Mouse (Mus musculus): ENCODE measurements around the gene Rpa1. TPM values are rescaled to one million over a fixed set of nuclear protein-coding genes. Genes with fewer than 3 reads are reported as not detected.

The Rpa1 gene
- polyA plus RNA-seq, 1 experiment from 2014 or later: 34.4 TPM

DNA sequence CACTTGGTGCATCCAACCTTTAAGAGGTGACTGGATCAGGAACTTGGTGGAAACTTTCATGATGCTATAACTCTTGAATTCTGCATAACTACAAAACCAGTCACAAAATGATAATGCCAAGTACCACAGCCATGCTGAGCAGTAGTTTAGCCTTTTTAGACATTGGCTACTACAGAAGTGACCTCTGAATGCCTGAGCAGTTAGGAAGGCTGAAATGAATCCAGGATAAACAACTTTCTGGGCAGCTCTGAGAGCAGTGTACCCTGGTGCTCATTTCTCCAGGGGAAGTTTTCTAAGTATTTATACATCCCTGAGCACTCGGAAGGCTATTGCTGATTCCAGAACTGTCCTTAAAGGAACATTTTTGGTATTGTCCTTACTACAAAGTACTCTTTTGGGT lies 7.4 kb upstream of the Rpa1 start:
- Histone ChIP-seq H3K9ac (ENCODE audit: low read depth, low read length) (no peak overlapping the region), H3K27ac (ENCODE audit: low read depth, low read length) (no peak overlapping the region), H3K9me3 (ENCODE audit: control insufficient read depth) (no peaks in the 10 kb centered on the region), H3K4me3 (ENCODE audit: low read depth, low read length) (no peak overlapping the region), H3K27me3 (replicated peaks; ENCODE audit: control insufficient read depth, insufficient read depth, low read length) (no peaks in the 10 kb centered on the region), H3K4me2 (replicated peaks; ENCODE audit: low read depth) (no peak overlapping the region), H3K36me3 (ENCODE audit: control insufficient read depth, insufficient read depth) (no peaks in the 10 kb centered on the region), H3K4me1 (replicated peaks; ENCODE audit: control insufficient read depth, insufficient read depth, low read length) (no peaks in the 10 kb centered on the region)
- no peak for TF ChIP-seq CTCF (IDR thresholded peaks at IDR 0.05; ENCODE audit: low read depth)
- no peak for ATAC-seq
- WGBS: 74% methylated on average over 1 of the region's 1 CpGs

DNA sequence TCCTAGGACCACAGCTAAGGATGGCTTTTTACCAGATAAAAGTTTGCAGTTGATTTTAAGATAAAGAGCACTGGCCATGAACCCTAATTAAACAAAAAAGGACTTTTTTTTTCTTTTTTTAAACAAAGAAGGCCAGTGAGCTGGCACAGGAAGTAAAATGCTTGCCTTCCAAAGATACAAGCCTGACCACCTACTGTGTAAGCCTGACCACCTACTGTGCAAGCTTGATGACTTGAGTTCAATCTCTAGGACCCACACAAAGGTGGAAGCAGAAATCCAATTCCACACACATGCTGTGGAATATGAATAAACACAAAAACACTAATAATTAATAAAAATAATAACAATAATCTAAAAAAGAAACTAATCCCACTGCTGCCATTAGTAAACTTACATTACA lies 3.1 kb upstream of the Rpa1 start:
- no peak for ATAC-seq
- Histone ChIP-seq H3K4me2 (replicated peaks; ENCODE audit: low read depth) (no peak overlapping the region), H3K27me3 (replicated peaks; ENCODE audit: control insufficient read depth, insufficient read depth, low read length) (no peaks in the 10 kb centered on the region), H3K27ac (ENCODE audit: low read depth, low read length) (no peak overlapping the region), H3K4me3 (ENCODE audit: low read depth, low read length) (no peak overlapping the region), H3K36me3 (ENCODE audit: control insufficient read depth, insufficient read depth) (no peaks in the 10 kb centered on the region), H3K9me3 (ENCODE audit: control insufficient read depth) (no peaks in the 10 kb centered on the region), H3K4me1 (replicated peaks; ENCODE audit: control insufficient read depth, insufficient read depth, low read length) (no peaks in the 10 kb centered on the region), H3K9ac (ENCODE audit: low read depth, low read length) (no peak overlapping the region)
- TF ChIP-seq CTCF (IDR thresholded peaks at IDR 0.05; ENCODE audit: low read depth): no peak

DNA sequence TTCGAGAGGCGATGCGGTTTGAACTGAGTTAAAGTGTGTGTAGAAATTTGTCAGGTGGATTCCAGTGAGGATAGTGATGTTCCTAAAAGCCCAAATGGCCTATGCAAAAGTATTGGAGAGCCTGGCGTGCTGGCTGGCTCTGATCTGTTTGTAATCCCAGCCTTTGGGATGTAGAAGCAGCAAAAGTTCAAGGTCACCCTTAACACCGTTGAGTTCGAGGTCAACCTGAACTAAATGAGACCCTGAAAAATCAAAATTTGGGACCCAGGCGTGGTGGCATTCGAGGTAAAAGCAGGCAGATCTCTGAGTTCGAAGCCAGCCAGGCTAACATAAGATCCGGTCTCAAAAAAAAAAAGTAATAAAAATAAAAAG lies 752 bp upstream of the Rpa1 start:
- Histone ChIP-seq H3K4me1 (replicated peaks; ENCODE audit: control insufficient read depth, insufficient read depth, low read length) (no peaks in the 10 kb centered on the region), H3K27ac (ENCODE audit: low read depth, low read length) (peak overlapping the region; percentile 46; the same call in 1 of the 2 replicates), H3K4me2 (replicated peaks; ENCODE audit: low read depth) (peak overlapping the region; percentile 89), H3K27me3 (replicated peaks; ENCODE audit: control insufficient read depth, insufficient read depth, low read length) (no peaks in the 10 kb centered on the region), H3K36me3 (ENCODE audit: control insufficient read depth, insufficient read depth) (no peaks in the 10 kb centered on the region), H3K4me3 (ENCODE audit: low read depth, low read length) (peak overlapping the region; percentile 76), H3K9me3 (ENCODE audit: control insufficient read depth) (no peaks in the 10 kb centered on the region), H3K9ac (ENCODE audit: low read depth, low read length) (peak overlapping the region; percentile 66)
- no peak for ATAC-seq
- TF ChIP-seq CTCF (IDR thresholded peaks at IDR 0.05; ENCODE audit: low read depth): no peak
- WGBS: 45% methylated on average over 10 of the region's 10 CpGs

DNA sequence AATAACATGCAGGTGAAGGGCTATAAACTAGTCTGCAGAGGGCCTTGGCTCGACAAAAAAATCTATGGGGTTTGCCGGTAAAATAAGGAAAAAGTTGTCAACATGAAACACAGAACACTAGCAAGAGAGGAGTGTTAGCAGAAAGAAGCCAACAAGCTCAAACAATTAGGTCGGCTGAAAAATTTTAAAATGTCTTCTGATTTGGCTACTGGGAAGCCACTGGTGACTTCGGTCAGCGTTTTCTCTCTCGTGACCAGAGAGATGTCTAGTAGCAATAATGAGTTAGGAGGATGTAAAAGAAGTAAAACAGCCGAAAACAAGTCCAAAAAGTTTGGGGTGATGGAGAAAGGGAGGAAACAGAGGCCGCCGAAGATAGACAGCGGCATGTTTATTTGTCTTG lies 528 bp downstream of the Rpa1 start:
- under 1% methylated on average over 10 of the region's 10 CpGs for WGBS
- no peaks in the 10 kb centered on the region for H3K9me3 ChIP-seq (ENCODE audit: control insufficient read depth)
- no peak for ATAC-seq

DNA sequence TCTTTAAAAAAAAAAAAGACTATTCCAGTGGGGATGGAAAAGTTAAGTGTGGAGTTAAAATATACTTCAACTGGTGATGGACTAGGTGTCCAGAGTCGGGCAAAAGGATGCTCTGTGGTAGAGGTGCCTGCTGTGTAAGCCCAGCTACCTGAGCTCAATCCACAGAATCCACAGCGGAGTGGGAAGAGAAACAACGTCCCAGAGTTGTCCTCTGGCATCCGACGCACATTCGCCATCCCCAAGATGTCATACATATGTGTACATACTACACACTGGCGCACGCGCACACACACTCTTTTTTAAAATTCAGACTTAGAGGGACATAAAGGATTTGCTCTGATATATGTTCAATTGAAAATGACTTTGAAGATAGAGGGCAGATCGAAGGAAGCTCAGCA lies 937 bp downstream of the Rpa1 start:
- Histone ChIP-seq H3K4me2 (replicated peaks; ENCODE audit: low read depth) (peak overlapping the region; percentile 89), H3K9ac (ENCODE audit: low read depth, low read length) (no peak overlapping the region), H3K9me3 (ENCODE audit: control insufficient read depth) (no peaks in the 10 kb centered on the region), H3K27ac (ENCODE audit: low read depth, low read length) (no peak overlapping the region), H3K4me1 (replicated peaks; ENCODE audit: control insufficient read depth, insufficient read depth, low read length) (no peaks in the 10 kb centered on the region), H3K4me3 (ENCODE audit: low read depth, low read length) (peak overlapping the region; percentile 76), H3K27me3 (replicated peaks; ENCODE audit: control insufficient read depth, insufficient read depth, low read length) (no peaks in the 10 kb centered on the region), H3K36me3 (ENCODE audit: control insufficient read depth, insufficient read depth) (no peaks in the 10 kb centered on the region)
- no peak for TF ChIP-seq CTCF (IDR thresholded peaks at IDR 0.05; ENCODE audit: low read depth)
- no peak for ATAC-seq
- WGBS: 25% methylated on average over 10 of the region's 10 CpGs

More for the DNA sequence above, 528 bp downstream of the Rpa1 start:
- Histone ChIP-seq H3K4me2 (replicated peaks; ENCODE audit: low read depth) (peak overlapping the region; percentile 89), H3K27me3 (replicated peaks; ENCODE audit: control insufficient read depth, insufficient read depth, low read length) (no peaks in the 10 kb centered on the region), H3K9ac (ENCODE audit: low read depth, low read length) (peak overlapping the region; percentile 66), H3K4me1 (replicated peaks; ENCODE audit: control insufficient read depth, insufficient read depth, low read length) (no peaks in the 10 kb centered on the region), H3K4me3 (ENCODE audit: low read depth, low read length) (peak overlapping the region; percentile 76), H3K27ac (ENCODE audit: low read depth, low read length) (0 out of 2 replicates have a peak overlapping the region, but pooled peaks have one; percentile 46), H3K36me3 (ENCODE audit: control insufficient read depth, insufficient read depth) (no peaks in the 10 kb centered on the region)
- TF ChIP-seq CTCF (IDR thresholded peaks at IDR 0.05; ENCODE audit: low read depth): no peak

DNA sequence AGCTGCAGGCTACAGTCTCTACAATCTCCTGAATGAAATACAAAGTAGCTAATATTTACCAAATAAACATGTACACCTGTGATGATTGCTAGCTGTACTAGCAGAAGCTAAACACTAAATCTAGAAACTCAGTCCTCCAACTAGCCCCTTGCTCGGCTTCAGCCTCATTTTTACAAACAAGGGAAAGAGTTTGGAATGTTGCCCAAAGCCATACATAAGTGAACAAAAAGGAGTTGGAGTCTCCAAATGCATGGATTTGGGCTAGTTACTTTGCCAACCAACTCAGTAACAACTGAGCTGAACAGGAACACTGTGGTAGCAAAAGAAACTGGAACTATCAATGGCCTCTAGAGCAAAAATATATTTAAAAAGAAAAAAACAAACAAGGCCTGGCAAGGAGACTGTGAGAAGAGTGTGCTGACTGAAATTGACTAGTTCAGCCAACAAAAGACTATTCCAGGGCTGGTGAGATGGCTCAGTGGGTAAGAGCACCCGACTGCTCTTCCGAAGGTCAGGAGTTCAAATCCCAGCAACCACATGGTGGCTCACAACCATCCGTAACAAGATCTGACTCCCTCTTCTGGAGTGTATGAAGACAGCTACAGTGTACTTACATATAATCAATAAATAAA lies 1.5 kb downstream of the Rpa1 start:
- H3K27me3 ChIP-seq (replicated peaks; ENCODE audit: control insufficient read depth, insufficient read depth, low read length): no peaks in the 10 kb centered on the region
- no peak overlapping the region for H3K4me3 ChIP-seq (ENCODE audit: low read depth, low read length)
- no peaks in the 10 kb centered on the region for H3K4me1 ChIP-seq (replicated peaks; ENCODE audit: control insufficient read depth, insufficient read depth, low read length)
- H3K27ac ChIP-seq (ENCODE audit: low read depth, low read length): no peak overlapping the region
- ATAC-seq: no peak
- H3K4me2 ChIP-seq (replicated peaks; ENCODE audit: low read depth): peak overlapping the region; percentile 89; the same call in 1 of the 2 replicates
- no peaks in the 10 kb centered on the region for H3K36me3 ChIP-seq (ENCODE audit: control insufficient read depth, insufficient read depth)
- H3K9me3 ChIP-seq (ENCODE audit: control insufficient read depth): no peaks in the 10 kb centered on the region
- TF ChIP-seq CTCF (IDR thresholded peaks at IDR 0.05; ENCODE audit: low read depth): no peak
- no peak overlapping the region for H3K9ac ChIP-seq (ENCODE audit: low read depth, low read length)
- WGBS: 45% methylated on average over 3 of the region's 4 CpGs

All from intestine, postnatal 0 days (tissue).